Mouse (Mus musculus) intestine, embryonic 14.5 days (tissue): ENCODE results near the gene Pbx2. TPM values are rescaled to one million over a fixed set of nuclear protein-coding genes. Genes with fewer than 3 reads are reported as not detected.

Source experiments
- ATAC-seq: fragments of 200-750 bp; cut with Nextera tagmentation; replicated peaks from 2 replicates; pipeline ENCODE4 v1.8.0; 2017; ENCODE audit warnings: low read depth, moderate number of reproducible peaks, moderate TSS enrichment, moderate library complexity; ENCODE audit not compliant: low FRiP score, low TSS enrichment
- DNase-seq: peaks from one replicate; pipeline ENCODE4 v3.0.0-alpha.2; 2018; ENCODE audit warnings: low spot score
- H3K27ac ChIP-seq: fragments of 300-500 bp; sonication (generic); 2 replicates; pipeline ENCODE4 v1.5.1; 2014; ENCODE audit warnings: low read depth, mild to moderate bottlenecking, control low read depth
- H3K27me3 ChIP-seq: fragments of 300-500 bp; sonication (generic); replicated peaks from 2 replicates; pipeline ENCODE4 v1.6.1; 2014; ENCODE audit warnings: low read length, control low read depth; ENCODE audit not compliant: control insufficient read depth, insufficient read depth
- H3K36me3 ChIP-seq: fragments of 300-500 bp; sonication (generic); 2 replicates; pipeline ENCODE4 v1.6.1; 2014; ENCODE audit warnings: low read length, control low read depth; ENCODE audit not compliant: control insufficient read depth, insufficient read depth
- H3K4me1 ChIP-seq: fragments of 300-500 bp; sonication (generic); replicated peaks from 2 replicates; pipeline ENCODE4 v1.6.1; 2014; ENCODE audit warnings: low read length, control low read depth, mixed read lengths; ENCODE audit not compliant: control insufficient read depth, insufficient read depth
- H3K4me2 ChIP-seq: fragments of 300-500 bp; sonication (generic); 2 replicates; pipeline ENCODE4 v1.6.1; 2014; ENCODE audit warnings: low read length
- H3K4me3 ChIP-seq: fragments of 300-500 bp; sonication (generic); 2 replicates; pipeline ENCODE4 v1.5.1; 2014; ENCODE audit warnings: low read depth, low read length, control low read depth, mixed read lengths
- H3K9ac ChIP-seq: fragments of 300-500 bp; sonication (generic); 2 replicates; pipeline ENCODE4 v1.6.1; 2014; ENCODE audit warnings: mild to moderate bottlenecking, low read length
- H3K9me3 ChIP-seq: fragments of 300-500 bp; sonication (generic); 2 replicates; pipeline ENCODE4 v1.6.1; 2016; ENCODE audit warnings: low read length, control low read depth; ENCODE audit not compliant: control insufficient read depth
- WGBS: fragments of 180-500 bp; shearing (Covaris S2); extraction: QIAGEN DNeasy Blood & Tissue Kit; methylation state at CpG from one replicate; pipeline ENCODE4 v1.1.7; 2014; 5-methylcytosine and 5-hydroxymethylcytosine counted together
- polyA plus RNA-seq: library from polyadenylated mRNA; unstranded; fragments of >200 nt; fragmentation: Nextera tagmentation; extraction: Ambion mirVana; gene quantifications from 2 replicates; pipeline ENCODE4 v1.2.1, GENCODE M21; 2014

The Pbx2 gene
- polyA plus RNA-seq, 1 experiment from 2014 or later: 12.0 TPM

DNA sequence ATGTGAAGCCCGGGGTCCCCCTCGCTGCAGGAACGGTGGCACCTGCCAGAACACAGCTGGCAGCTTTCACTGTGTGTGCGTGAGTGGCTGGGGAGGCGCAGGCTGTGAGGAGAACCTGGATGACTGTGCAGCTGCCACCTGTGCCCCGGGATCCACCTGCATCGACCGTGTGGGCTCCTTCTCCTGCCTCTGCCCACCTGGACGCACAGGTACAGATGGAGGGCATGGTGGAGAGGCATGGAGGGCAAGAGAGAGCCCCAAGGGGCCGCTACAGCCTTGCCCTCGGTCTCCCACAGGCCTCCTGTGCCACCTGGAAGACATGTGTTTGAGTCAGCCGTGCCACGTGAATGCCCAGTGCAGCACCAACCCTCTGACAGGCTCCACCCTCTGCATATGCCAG, 22.6 kb upstream of the Pbx2 start:
- no peak for DNase-seq
- Histone ChIP-seq H3K9ac (no peak overlapping the region), H3K4me2 (no peak overlapping the region), H3K4me3 (no peak overlapping the region), H3K4me1 (peaks cover 15% of the 10 kb centered on the region; the same call in 1 of the 2 replicates), H3K27ac (no peak overlapping the region), H3K27me3 (no peaks in the 10 kb centered on the region), H3K36me3 (no peaks in the 10 kb centered on the region), H3K9me3 (no peaks in the 10 kb centered on the region)
- no peak for ATAC-seq
- 77% methylated on average over 13 of the region's 13 CpGs for WGBS

DNA sequence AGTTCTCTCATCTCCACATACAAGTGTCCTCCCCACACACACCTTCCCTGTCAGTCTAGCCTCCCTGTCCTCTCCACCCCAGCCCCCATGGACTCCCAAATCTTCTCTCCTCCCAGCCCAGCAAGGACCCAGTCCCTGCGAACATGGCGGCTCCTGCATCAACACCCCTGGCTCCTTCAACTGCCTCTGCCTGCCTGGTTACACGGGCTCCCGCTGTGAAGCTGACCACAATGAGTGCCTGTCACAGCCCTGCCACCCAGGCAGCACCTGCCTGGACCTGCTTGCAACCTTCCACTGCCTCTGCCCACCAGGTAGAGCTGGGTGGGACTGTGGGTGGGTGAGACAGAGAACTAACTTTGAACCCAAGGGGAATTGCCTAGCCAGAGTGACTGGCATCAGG, 21.1 kb upstream of the Pbx2 start:
- Histone ChIP-seq H3K4me3 (no peak overlapping the region), H3K4me1 (peaks cover 4% of the 10 kb centered on the region; the same call in 1 of the 2 replicates), H3K36me3 (no peaks in the 10 kb centered on the region), H3K4me2 (no peak overlapping the region), H3K27me3 (no peaks in the 10 kb centered on the region), H3K27ac (no peak overlapping the region), H3K9ac (no peak overlapping the region), H3K9me3 (no peaks in the 10 kb centered on the region)
- DNase-seq (no peak), ATAC-seq (no peak)
- WGBS: 75% methylated on average over 4 of the region's 4 CpGs

- Histone ChIP-seq H3K4me1 (no peaks in the 10 kb centered on the region), H3K9me3 (no peaks in the 10 kb centered on the region), H3K36me3 (no peaks in the 10 kb centered on the region), H3K27ac (no peak overlapping the region), H3K27me3 (no peaks in the 10 kb centered on the region), H3K9ac (no peak overlapping the region), H3K4me3 (no peak overlapping the region), H3K4me2 (no peak overlapping the region)
- ATAC-seq (no peak), DNase-seq (no peak)
- WGBS: 15% methylated on average over 5 of the region's 5 CpGs
Measured at GRCm38 (mm10) chr17:34571875-34572274, 19.2 kb upstream of the Pbx2 start.

GRCm38 (mm10) chr17:34572361-34572760, 18.7 kb upstream of the Pbx2 start:
- WGBS: 22% methylated on average over 15 of the region's 15 CpGs
- no peak overlapping the region for H3K27ac ChIP-seq
- H3K9me3 ChIP-seq: no peaks in the 10 kb centered on the region
- no peaks in the 10 kb centered on the region for H3K27me3 ChIP-seq
- DNase-seq: no peak
- no peak overlapping the region for H3K4me2 ChIP-seq
- H3K4me3 ChIP-seq: no peak overlapping the region
- no peaks in the 10 kb centered on the region for H3K4me1 ChIP-seq
- no peak for ATAC-seq
- H3K36me3 ChIP-seq: no peaks in the 10 kb centered on the region
- no peak overlapping the region for H3K9ac ChIP-seq

DNA sequence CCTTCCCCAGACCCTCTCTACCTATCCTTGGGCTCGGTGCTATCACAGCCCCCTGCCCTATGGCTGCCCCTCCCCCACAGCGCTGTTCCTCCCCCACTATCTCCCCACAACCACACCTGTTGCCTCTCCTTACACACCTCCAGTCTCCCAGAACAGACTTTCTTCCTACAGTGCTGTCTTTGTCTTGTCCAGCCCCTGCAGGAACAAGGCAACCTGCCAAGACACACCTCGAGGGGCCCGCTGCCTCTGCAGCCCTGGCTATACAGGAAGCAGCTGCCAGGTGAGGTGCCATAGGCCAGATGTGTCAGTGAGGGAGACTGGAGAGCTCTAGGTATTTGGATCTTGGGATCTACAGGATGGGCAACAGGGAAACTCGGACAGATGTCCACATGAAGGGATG, 14.5 kb upstream of the Pbx2 start:
- ATAC-seq: peak; percentile 52
- Histone ChIP-seq H3K9me3 (no peaks in the 10 kb centered on the region), H3K27ac (peak overlapping the region; percentile 10; the same call in 1 of the 2 replicates), H3K4me3 (no peak overlapping the region), H3K27me3 (no peaks in the 10 kb centered on the region), H3K9ac (no peak overlapping the region), H3K4me2 (no peak overlapping the region), H3K4me1 (no peaks in the 10 kb centered on the region), H3K36me3 (no peaks in the 10 kb centered on the region)
- 66% methylated on average over 5 of the region's 5 CpGs for WGBS
- DNase-seq: no peak

DNA sequence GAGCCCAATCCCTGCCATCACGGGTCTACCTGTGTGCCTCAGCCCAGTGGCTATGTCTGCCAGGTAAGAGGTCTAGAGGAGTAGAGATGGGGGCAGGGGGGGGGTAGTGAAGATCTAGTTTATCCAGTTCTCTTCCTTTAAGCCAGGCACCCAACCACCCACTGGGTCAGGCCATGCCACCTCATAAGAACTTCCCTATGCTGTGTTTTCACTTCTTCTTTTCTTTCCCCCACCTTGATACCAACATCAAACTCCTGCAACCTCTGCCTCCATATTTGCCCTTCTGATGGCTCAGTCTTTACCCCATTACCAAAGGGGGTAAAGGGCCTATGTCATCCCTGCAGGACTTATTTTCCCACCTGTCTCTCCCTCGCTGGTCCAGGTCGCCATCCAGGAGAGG, 13.0 kb upstream of the Pbx2 start:
- H3K9me3 ChIP-seq: no peaks in the 10 kb centered on the region
- no peak overlapping the region for H3K4me3 ChIP-seq
- no peaks in the 10 kb centered on the region for H3K4me1 ChIP-seq
- ATAC-seq (no peak), DNase-seq (no peak)
- H3K9ac ChIP-seq: no peak overlapping the region
- H3K4me2 ChIP-seq: no peak overlapping the region
- WGBS: 88% methylated on average over 3 of the region's 3 CpGs
- no peaks in the 10 kb centered on the region for H3K27me3 ChIP-seq
- H3K27ac ChIP-seq: no peak overlapping the region
- no peaks in the 10 kb centered on the region for H3K36me3 ChIP-seq

DNA sequence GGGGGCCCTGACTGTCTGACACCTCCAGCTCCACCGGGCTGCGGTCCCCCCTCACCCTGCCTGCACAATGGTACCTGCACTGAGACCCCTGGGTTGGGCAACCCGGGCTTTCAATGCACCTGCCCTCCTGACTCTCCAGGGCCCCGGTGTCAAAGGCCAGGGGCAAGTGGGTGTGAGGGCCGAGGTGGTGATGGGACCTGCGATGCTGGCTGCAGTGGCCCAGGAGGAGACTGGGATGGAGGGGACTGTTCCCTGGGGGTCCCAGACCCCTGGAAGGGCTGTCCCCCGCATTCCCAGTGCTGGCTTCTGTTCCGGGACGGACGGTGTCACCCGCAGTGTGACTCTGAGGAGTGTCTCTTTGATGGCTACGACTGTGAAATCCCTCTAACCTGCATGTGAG, 8.5 kb upstream of the Pbx2 start:
- Histone ChIP-seq H3K27me3 (no peaks in the 10 kb centered on the region), H3K9me3 (no peaks in the 10 kb centered on the region), H3K4me3 (no peak overlapping the region), H3K4me2 (no peak overlapping the region), H3K9ac (no peak overlapping the region), H3K27ac (no peak overlapping the region), H3K36me3 (no peaks in the 10 kb centered on the region), H3K4me1 (peaks cover 9% of the 10 kb centered on the region)
- ATAC-seq (no peak), DNase-seq (no peak)
- 82% methylated on average over 12 of the region's 12 CpGs for whole genome bisulfite sequencing

GRCm38 (mm10) chr17:34583397-34583796, 7.7 kb upstream of the Pbx2 start:
- Histone ChIP-seq H3K9ac (no peak overlapping the region), H3K9me3 (no peaks in the 10 kb centered on the region), H3K4me1 (peaks cover 15% of the 10 kb centered on the region), H3K4me3 (no peak overlapping the region), H3K27ac (no peak overlapping the region), H3K27me3 (no peaks in the 10 kb centered on the region), H3K36me3 (no peaks in the 10 kb centered on the region), H3K4me2 (no peak overlapping the region)
- 61% methylated on average over 7 of the region's 7 CpGs for WGBS
- no peak for ATAC-seq
- no peak for DNase-seq

- H3K4me1 ChIP-seq: peaks cover 19% of the 10 kb centered on the region
Measured at GRCm38 (mm10) chr17:34583819-34584218, 7.2 kb upstream of the Pbx2 start.

More at GRCm38 (mm10) chr17:34583819-34584218, 7.2 kb upstream of the Pbx2 start:
- Histone ChIP-seq H3K4me2 (no peak overlapping the region), H3K9me3 (no peaks in the 10 kb centered on the region), H3K4me3 (no peak overlapping the region), H3K36me3 (no peaks in the 10 kb centered on the region), H3K27me3 (no peaks in the 10 kb centered on the region), H3K9ac (no peak overlapping the region), H3K27ac (no peak overlapping the region)
- ATAC-seq (no peak), DNase-seq (no peak)
- WGBS: 87% methylated on average over 8 of the region's 8 CpGs
